Mouse (Mus musculus) 416B (cell line): ENCODE data around the gene Gdf15.

Source experiments
- DNase-seq: peaks from one replicate; pipeline ENCODE4 v3.0.0; 2011; ENCODE audit warnings: low read depth

Gdf15 gene

GRCm38 (mm10) chr8:70628986-70629490 lies 3.2 kb downstream of the Gdf15 start:
- DNase-seq = no peak

DNA sequence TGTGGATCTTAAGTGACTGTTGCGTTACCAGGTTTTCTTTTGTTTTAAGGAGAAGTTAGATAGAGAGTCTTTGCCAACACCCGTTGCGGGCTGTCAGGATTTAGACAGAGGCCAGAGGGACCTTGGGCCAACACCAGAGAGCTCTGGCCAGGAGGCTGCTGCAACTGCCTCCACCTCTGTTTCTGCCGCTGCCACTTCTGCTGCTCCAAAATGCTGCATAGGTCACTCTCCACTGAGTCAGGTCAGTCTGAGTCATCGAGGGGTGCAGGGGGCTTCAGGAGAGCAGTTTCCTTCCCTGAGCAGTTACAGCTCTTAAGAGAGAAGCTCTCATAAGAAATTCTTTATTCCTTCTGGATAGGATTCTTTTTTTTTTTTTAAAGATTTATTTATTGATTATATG lies 5.2 kb downstream of the Gdf15 start:
- DNase-seq = peak; percentile 70

- DNase-seq = peak; percentile 69
Measured at GRCm38 (mm10) chr8:70625104-70625503, 7.2 kb downstream of the Gdf15 start.

GRCm38 (mm10) chr8:70622220-70622619 lies 10.0 kb downstream of the Gdf15 start:
- no peak for DNase-seq

- peak; percentile 98 for DNase-seq
Measured at GRCm38 (mm10) chr8:70618888-70619334, 13.3 kb downstream of the Gdf15 start.

DNA sequence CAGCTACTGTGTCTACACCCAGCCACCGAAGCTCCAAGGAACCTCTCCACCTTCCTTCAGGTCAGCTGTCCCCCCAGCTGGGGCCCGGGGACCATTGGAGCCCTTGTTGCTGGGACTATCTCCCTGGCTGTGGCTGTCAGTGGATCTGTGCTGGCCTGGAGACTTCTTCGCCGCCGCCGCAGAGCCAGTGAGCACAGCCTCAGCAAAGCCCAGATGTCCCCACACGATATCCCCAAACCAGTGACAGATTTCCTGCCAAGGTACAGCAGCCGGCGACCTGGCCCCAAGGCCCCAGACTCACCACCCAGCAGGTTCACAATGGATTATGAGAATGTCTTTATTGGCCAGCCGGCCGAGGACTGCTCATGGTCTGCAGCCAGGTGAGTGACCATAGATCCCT lies 14.3 kb downstream of the Gdf15 start:
- DNase-seq = peak; percentile 41

DNA sequence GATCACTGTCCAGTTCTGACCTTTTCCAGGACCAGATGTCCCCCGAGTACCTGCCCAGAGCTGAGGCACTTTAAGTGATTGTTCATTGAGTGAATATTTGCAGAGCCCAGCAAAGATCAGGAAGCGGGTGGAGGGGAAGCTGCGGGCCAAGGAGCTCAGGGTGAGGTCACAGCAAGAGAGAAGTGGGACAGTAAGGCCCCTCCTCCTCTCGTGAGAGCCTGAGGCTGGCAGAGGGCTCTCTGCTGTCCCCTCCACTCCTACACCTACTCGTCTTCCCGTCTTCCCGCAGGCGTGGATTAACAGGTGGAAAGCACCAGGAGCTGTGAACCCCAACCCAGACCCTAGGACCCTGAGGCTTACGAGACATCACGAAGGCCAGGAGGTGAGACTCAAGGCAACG lies 15.6 kb downstream of the Gdf15 start:
- peak; percentile 62 for DNase-seq

GRCm38 (mm10) chr8:70615894-70616293 lies 16.4 kb downstream of the Gdf15 start, which contains the start of gene Lrrc25:
TSS of gene Lrrc25 (plus strand) at chr8:70616155.
- DNase-seq = no peak

DNA sequence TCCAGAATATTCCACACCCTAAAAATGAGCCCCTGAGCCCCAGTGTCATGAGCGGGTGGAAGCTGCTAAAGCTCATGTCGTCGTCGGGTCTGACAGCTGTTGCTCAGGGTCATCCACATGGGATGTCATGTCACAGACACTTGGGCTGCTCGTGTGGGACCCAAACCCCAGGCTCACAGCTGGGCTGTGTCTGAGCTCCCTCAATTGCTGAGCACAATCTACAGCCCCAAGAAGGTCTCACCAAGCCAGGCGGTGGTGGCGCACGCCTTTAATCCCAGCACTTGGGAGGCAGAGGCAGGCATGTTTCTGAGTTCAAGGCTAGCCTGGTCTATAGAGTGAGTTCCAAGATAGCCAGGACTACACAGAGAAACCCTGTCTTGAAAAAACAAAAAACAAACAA lies 17.0 kb downstream of the Gdf15 start:
- no peak for DNase-seq

GRCm38 (mm10) chr8:70614469-70614868 lies 17.8 kb downstream of the Gdf15 start:
- DNase-seq = peak; percentile 33

DNA sequence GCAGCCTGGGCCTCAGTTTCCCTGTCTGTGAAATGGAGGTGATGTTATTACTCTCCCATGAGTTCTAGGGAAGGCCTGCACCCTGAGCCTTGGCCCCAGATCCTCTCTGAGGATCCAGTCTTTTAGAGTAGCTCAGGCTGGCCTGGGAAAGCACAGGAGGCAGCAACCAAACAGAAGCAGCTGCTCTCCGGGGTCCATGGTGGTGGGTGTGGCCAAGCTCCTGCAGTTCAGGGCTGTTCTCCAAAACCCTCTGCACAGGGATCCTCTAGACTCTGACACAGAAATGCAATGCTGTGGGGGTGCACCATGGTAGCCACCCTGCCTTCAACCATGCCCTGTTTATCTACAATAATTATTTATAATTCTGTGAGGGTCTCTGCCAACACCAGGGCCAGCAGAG lies 18.5 kb downstream of the Gdf15 start:
- DNase-seq = no peak

- DNase-seq = peak; percentile 93
Measured at GRCm38 (mm10) chr8:70611849-70612248, 20.4 kb downstream of the Gdf15 start.

- peak; percentile 84 for DNase-seq
Measured at GRCm38 (mm10) chr8:70610796-70611771, 21.2 kb downstream of the Gdf15 start.

GRCm38 (mm10) chr8:70609849-70610795 lies 22.1 kb downstream of the Gdf15 start:
- peak; percentile 96 for DNase-seq

DNA sequence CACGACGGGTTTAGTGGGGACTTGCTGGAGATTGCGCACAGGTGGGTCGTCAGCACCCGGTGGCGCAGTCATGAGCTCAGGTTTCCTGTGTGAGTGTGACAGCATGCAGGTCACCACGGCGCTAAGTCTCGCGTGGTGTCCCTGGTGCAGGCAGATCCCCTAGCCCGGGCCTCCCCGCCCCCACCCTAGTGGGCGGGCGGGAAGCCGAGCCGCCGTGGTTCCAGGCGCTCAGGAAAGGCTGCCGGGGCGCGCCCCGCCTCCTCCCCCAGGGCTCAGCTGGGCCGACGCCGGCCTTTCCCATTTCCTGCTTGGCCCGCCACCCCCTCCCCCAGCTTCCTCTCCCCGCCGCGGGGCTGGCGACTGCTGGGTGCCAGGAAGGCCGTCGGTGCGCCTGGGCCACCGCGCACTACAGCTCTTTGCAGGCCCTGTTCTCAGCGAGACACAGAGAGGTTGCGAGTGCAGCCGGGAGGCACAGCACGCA lies 22.8 kb downstream of the Gdf15 start:
- peak; percentile 94 for DNase-seq

DNA sequence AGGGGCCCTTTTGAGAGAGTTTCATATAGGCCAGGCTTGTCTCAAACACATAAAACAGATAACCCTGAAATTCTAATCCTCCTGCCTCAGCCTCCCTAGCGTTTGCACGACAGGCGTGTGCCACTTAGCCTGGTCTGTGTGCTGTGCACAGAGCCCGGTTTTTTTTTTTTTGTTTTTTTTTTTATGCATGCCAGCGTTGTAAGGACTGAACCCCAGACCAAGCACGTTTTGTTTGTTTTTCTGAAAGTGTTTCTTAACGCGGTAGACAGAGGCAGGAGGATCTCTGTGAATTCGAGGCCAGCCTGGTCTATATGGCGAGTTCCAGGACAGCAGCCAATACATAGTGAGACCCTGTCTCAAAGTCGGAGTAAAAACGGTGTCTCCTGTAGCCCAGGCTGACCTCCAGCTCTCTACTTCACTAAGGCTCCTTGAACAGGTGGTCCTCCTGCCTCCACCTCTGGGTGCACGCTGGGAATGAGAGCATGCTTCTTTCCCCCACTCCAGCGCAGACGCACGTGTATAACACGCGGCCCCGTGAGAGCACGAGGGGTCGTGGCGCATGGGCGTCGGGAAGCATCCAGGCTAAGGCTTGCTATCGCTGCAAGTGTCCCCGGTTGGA lies 23.4 kb downstream of the Gdf15 start, which contains the start of gene Ssbp4:
Gene Ssbp4, minus strand, starts transcription at position 124 of the 619 bp plus-strand sequence.
- DNase-seq = no peak

DNA sequence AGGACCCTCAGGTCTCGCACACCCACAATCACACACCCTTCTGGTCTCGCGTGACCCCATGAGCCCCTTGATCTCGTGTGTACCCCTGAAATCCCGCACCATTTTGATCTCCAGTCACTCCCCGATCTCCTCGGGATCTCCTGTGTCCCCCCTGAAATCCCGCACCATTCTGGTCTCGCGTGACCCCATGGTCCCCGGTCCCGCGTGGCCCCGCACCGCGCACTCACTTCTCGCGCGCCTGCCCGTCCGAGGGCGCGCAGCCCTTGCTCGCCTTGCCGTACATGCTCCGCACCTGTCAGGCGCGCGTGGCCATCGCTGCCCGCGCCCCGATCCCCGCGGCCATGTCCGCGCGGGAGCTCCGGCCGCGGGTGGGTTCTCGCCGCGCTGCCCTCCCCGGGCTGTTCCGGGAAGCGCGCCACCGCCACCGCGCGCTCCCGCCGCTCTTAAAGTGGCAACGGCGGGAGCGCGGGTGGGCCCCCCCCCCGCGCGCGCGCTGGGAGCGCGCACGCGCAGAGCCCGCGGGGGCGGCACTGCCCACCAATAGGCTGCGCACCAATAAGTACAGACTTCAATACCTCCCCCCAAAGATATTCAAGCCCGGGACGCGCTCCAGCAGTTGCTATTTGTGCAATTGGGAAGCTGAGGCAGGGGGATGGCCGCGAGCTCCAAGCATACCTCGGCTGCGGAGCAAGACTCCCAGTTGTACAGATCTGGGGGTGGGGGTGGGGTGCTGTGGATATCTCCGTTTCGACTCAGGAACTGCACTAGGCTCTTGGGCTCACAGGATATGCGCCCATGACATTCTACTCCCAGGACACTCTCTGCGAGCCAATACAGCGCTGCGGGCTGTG lies 24.1 kb downstream of the Gdf15 start:
- peak; percentile 90 for DNase-seq

DNA sequence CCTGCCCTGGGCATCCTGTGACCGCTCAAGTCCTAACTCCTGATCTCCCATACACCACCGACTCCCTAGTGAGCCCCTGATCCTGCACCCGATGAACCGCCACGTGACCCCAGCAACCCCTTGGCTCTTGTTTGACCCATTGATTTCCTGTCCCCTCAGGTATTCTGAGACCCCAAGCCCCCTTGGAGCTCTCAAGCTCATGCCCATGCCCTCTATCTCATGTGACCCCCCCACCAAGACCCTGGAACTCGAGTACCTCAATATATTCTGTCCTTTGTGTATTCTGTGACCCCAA lies 24.7 kb downstream of the Gdf15 start:
- peak; percentile 36 for DNase-seq

- no peak for DNase-seq
Measured at GRCm38 (mm10) chr8:70606780-70607602, 25.3 kb downstream of the Gdf15 start.
